Mouse (Mus musculus): ENCODE results near the gene 1700037C18Rik. TPM values are rescaled to one million over a fixed set of nuclear protein-coding genes. Genes with fewer than 3 reads are reported as not detected.

1700037C18Rik gene
- polyA plus RNA-seq, 1 experiment, result 1.4 TPM

GRCm38 (mm10) chr16:3848416-3848815, 60.1 kb downstream of the 1700037C18Rik start:
- TF ChIP-seq GATA1 (IDR thresholded peaks at IDR 0.05; ENCODE audit: low read length), result no peak
- TF ChIP-seq TAL1 (IDR thresholded peaks at IDR 0.05; ENCODE audit: low read length), result no peak
- Histone ChIP-seq H3K9me3 (ENCODE audit: control insufficient read depth, low read length) (no peaks in the 10 kb centered on the region), H3K4me1 (ENCODE audit: control insufficient read depth) (peaks cover 25% of the 10 kb centered on the region), H3K27me3 (ENCODE audit: control insufficient read depth) (no peaks in the 10 kb centered on the region), H3K4me3 (replicated peaks) (no peak overlapping the region), H3K36me3 (ENCODE audit: control insufficient read depth) (no peaks in the 10 kb centered on the region)

GRCm38 (mm10) chr16:3847871-3848270, 60.6 kb downstream of the 1700037C18Rik start:
- Histone ChIP-seq H3K4me3 (replicated peaks) (peak overlapping the region; percentile 91), H3K4me1 (ENCODE audit: control insufficient read depth) (peaks cover 25% of the 10 kb centered on the region), H3K36me3 (ENCODE audit: control insufficient read depth) (no peaks in the 10 kb centered on the region), H3K9me3 (ENCODE audit: control insufficient read depth, low read length) (no peaks in the 10 kb centered on the region), H3K27me3 (ENCODE audit: control insufficient read depth) (no peaks in the 10 kb centered on the region)
- TF ChIP-seq GATA1 (IDR thresholded peaks at IDR 0.05; ENCODE audit: low read length) (no peak), TAL1 (IDR thresholded peaks at IDR 0.05; ENCODE audit: low read length) (no peak)

- Histone ChIP-seq H3K9me3 (ENCODE audit: control insufficient read depth, low read length) (no peaks in the 10 kb centered on the region), H3K36me3 (ENCODE audit: control insufficient read depth) (no peaks in the 10 kb centered on the region), H3K4me1 (ENCODE audit: control insufficient read depth) (peaks cover 25% of the 10 kb centered on the region), H3K27me3 (ENCODE audit: control insufficient read depth) (no peaks in the 10 kb centered on the region), H3K4me3 (replicated peaks) (peak within 1 kb of the TSS; percentile 91)
- TF ChIP-seq GATA1 (IDR thresholded peaks at IDR 0.05; ENCODE audit: low read length) (no peak), TAL1 (IDR thresholded peaks at IDR 0.05; ENCODE audit: low read length) (no peak)
Observed at GRCm38 (mm10) chr16:3846711-3847518, 61.6 kb downstream of the 1700037C18Rik start, which contains the start of gene Zfp174. Zfp174 (plus strand) TSS chr16:3847268.

Other genes with a start within 250 kb of the 1700037C18Rik start
- not detected in 2 replicates for gene Mefv, start 190.6 kb downstream of the 1700037C18Rik start, polyA plus RNA-seq (2012)
- gene Zfp263, start 164.6 kb downstream of the 1700037C18Rik start, polyA plus RNA-seq (2012), result 0.17 and 0.25 TPM in 2 replicates
- gene Olfr15, start 77.8 kb downstream of the 1700037C18Rik start, polyA plus RNA-seq (2012), result not detected in 2 replicates
- 0.02 TPM in 1 of 2 replicates, not detected in the other for gene Zfp174, start 61.4 kb downstream of the 1700037C18Rik start, polyA plus RNA-seq (2012)
- gene Naa60, start 36.3 kb downstream of the 1700037C18Rik start, polyA plus RNA-seq (2012), result 1.6 and 2.1 TPM in 2 replicates
- 0.09 TPM in 1 of 2 replicates, not detected in the other for gene Zfp597, start 24.1 kb downstream of the 1700037C18Rik start, polyA plus RNA-seq (2012)
- gene Gm20695, start 24.0 kb downstream of the 1700037C18Rik start, polyA plus RNA-seq (2012), result not detected in 2 replicates
- gene Cluap1, start 112 bp upstream of the 1700037C18Rik start, polyA plus RNA-seq (2012), result 0.33 and 1.1 TPM in 2 replicates
- not detected in 2 replicates for gene Nlrc3, start 67.9 kb upstream of the 1700037C18Rik start, polyA plus RNA-seq (2012)
- gene Slx4, start 95.1 kb upstream of the 1700037C18Rik start, polyA plus RNA-seq (2012), result 2.9 and 3.9 TPM in 2 replicates
- gene Dnase1, start 128.3 kb upstream of the 1700037C18Rik start, polyA plus RNA-seq (2012), result not detected in 2 replicates
- gene Trap1, start 169.1 kb upstream of the 1700037C18Rik start, polyA plus RNA-seq (2012), result 18.1 and 22.1 TPM in 2 replicates

Measured in erythroblast, embryonic 14.5 days (primary cell).